Comparison of ENCODE assay signal across 17 mouse cellular contexts in the genomic region with DNA sequence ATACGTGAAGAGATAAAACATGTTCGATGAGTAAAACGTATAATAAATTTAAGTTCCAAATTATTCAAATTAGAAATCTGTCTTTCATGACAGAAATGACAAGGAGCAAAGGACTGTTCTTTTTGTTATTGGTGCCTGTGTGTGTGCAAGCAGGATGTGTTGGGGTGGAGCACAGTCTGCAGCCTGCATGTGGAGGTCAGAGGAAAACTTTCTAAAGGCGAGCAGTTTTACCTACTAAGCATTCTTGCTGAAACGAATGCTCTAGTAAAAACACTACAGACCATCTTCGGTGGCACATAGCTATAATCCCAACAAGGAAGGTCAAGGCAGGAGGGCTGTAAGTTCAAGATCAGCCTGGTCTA.
DNase-seq lines count a peak whose midpoint lies in the region; ATAC-seq lines count a peak whose summit lies in the region.
"Had no signal": no experiment of that assay in that cellular context is flagged by ENCODE, and none has a peak within 500 bp of the region (broad histone marks: within the 10 kb centered on the region; RNA-seq: fewer than 3 reads in every experiment).

No protein-coding gene starts in this region.

- H3K36me3 ChIP-seq in heart, embryonic 15.5 days: peaks cover 5% of the 10 kb centered on the region; the same call in 1 of the 2 replicates
- peaks cover 5% of the 10 kb centered on the region; the same call in 1 of the 2 replicates for H3K36me3 ChIP-seq in limb, embryonic 12.5 days
- peaks cover 10% of the 10 kb centered on the region for H3K36me3 ChIP-seq in limb, embryonic 10.5 days
- H3K36me3 ChIP-seq in embryonic facial prominence, embryonic 10.5 days (replicated peaks): peaks cover 10% of the 10 kb centered on the region
- H3K36me3 ChIP-seq in embryonic facial prominence, embryonic 15.5 days: no peaks in the 10 kb centered on the region
- H3K36me3 ChIP-seq: neural tube, embryonic 12.5 days had no signal

- H3K9me3 ChIP-seq in heart, embryonic 15.5 days (replicated peaks): no peaks in the 10 kb centered on the region
- 0 out of 2 replicates have a peak, but pooled peaks cover 3% of the 10 kb centered on the region for H3K9me3 ChIP-seq in limb, embryonic 12.5 days
- no peaks in the 10 kb centered on the region for H3K9me3 ChIP-seq in limb, embryonic 10.5 days (replicated peaks)
- no peaks in the 10 kb centered on the region for H3K9me3 ChIP-seq in embryonic facial prominence, embryonic 10.5 days
- H3K9me3 ChIP-seq in embryonic facial prominence, embryonic 15.5 days (replicated peaks): no peaks in the 10 kb centered on the region
- H3K9me3 ChIP-seq: liver, embryonic 13.5 days; neural tube, embryonic 12.5 days had no signal

- 0 out of 2 replicates have a peak overlapping the region, but pooled peaks have one; percentile 13 for H3K4me2 ChIP-seq in heart, embryonic 15.5 days
- H3K4me2 ChIP-seq in limb, embryonic 12.5 days: no peak overlapping the region
- H3K4me2 ChIP-seq in embryonic facial prominence, embryonic 15.5 days (replicated peaks): no peak overlapping the region
- H3K4me2 ChIP-seq: neural tube, embryonic 12.5 days had no signal

- H3K9ac ChIP-seq in heart, embryonic 15.5 days: no peak overlapping the region
- H3K9ac ChIP-seq in limb, embryonic 12.5 days (replicated peaks): no peak overlapping the region
- H3K9ac ChIP-seq in embryonic facial prominence, embryonic 15.5 days: no peak overlapping the region
- H3K9ac ChIP-seq: liver, embryonic 13.5 days; neural tube, embryonic 12.5 days had no signal

- no peak overlapping the region for H3K4me3 ChIP-seq in heart, embryonic 15.5 days
- H3K4me3 ChIP-seq in limb, embryonic 12.5 days (replicated peaks): no peak overlapping the region
- no peak overlapping the region for H3K4me3 ChIP-seq in limb, embryonic 10.5 days
- no peak overlapping the region for H3K4me3 ChIP-seq in embryonic facial prominence, embryonic 10.5 days
- H3K4me3 ChIP-seq in embryonic facial prominence, embryonic 15.5 days (replicated peaks): no peak overlapping the region
- H3K4me3 ChIP-seq: liver, embryonic 13.5 days; megakaryocyte, embryonic 14.5 days; neural tube, embryonic 12.5 days had no signal

- DNase-seq in heart, postnatal 36 days: no peak
- DNase-seq in limb, embryonic 10.5 days (ENCODE audit: low spot score): no peak
- DNase-seq in embryonic facial prominence, embryonic 10.5 days (ENCODE audit: low spot score): no peak
- no peak for DNase-seq in retina, postnatal 1 day
- DNase-seq: adrenal gland, adult 2 months; cerebellum, adult 18-20 months; liver, embryonic 13.5 days; right cerebral cortex, postnatal 25 days; thymus, postnatal 36 days had no signal

- intact Hi-C loops in heart, postnatal 36 days (cut with DNase I): no loop called here

- no peaks in the 10 kb centered on the region for H3K27me3 ChIP-seq in heart, embryonic 15.5 days
- no peaks in the 10 kb centered on the region for H3K27me3 ChIP-seq in limb, embryonic 12.5 days
- no peaks in the 10 kb centered on the region for H3K27me3 ChIP-seq in limb, embryonic 10.5 days (ENCODE audit: low read depth, poor library complexity, severe bottlenecking)
- no peaks in the 10 kb centered on the region for H3K27me3 ChIP-seq in embryonic facial prominence, embryonic 10.5 days (replicated peaks; ENCODE audit: low read depth, poor library complexity, severe bottlenecking)
- no peaks in the 10 kb centered on the region for H3K27me3 ChIP-seq in embryonic facial prominence, embryonic 15.5 days
- H3K27me3 ChIP-seq: liver, embryonic 13.5 days; neural tube, embryonic 12.5 days had no signal

- WGBS in heart, embryonic 15.5 days: 32% methylated on average over 6 of the region's 6 CpGs
- WGBS in limb, embryonic 12.5 days: 55% methylated on average over 6 of the region's 6 CpGs
- 68% methylated on average over 6 of the region's 6 CpGs for WGBS in limb, embryonic 10.5 days
- WGBS in embryonic facial prominence, embryonic 10.5 days: 69% methylated on average over 6 of the region's 6 CpGs
- WGBS in embryonic facial prominence, embryonic 15.5 days: 53% methylated on average over 6 of the region's 6 CpGs

- ATAC-seq in heart, embryonic 15.5 days (replicated peaks; ENCODE audit: insufficient number of reproducible peaks, insufficient read depth, low FRiP score, low read depth): peak; percentile 67; the same call in 1 of the 2 replicates
- no peak for ATAC-seq in limb, embryonic 12.5 days (ENCODE audit: insufficient number of reproducible peaks, insufficient read depth, low FRiP score, low TSS enrichment, low read depth)
- ATAC-seq in embryonic facial prominence, embryonic 15.5 days (ENCODE audit: insufficient number of reproducible peaks, low FRiP score, low TSS enrichment, low read depth): no peak
- ATAC-seq: CD4-positive, CD25-positive, alpha-beta regulatory T cell, adult 4 months; forebrain, embryonic 14.5 days; inflammation-experienced regulatory T-cells, adult 6 months had no signal

- peaks cover 51% of the 10 kb centered on the region for H3K4me1 ChIP-seq in heart, embryonic 15.5 days (replicated peaks)
- H3K4me1 ChIP-seq in limb, embryonic 12.5 days (replicated peaks): peaks cover 51% of the 10 kb centered on the region
- peaks cover 45% of the 10 kb centered on the region for H3K4me1 ChIP-seq in limb, embryonic 10.5 days
- peaks cover 44% of the 10 kb centered on the region for H3K4me1 ChIP-seq in embryonic facial prominence, embryonic 10.5 days
- peaks cover 40% of the 10 kb centered on the region for H3K4me1 ChIP-seq in embryonic facial prominence, embryonic 15.5 days

- peak overlapping the region; percentile 65 for H3K27ac ChIP-seq in heart, embryonic 15.5 days
- H3K27ac ChIP-seq in limb, embryonic 12.5 days: peak overlapping the region; percentile 41; the same call in 1 of the 2 replicates
- no peak overlapping the region; the same call in 1 of the 2 replicates for H3K27ac ChIP-seq in limb, embryonic 10.5 days
- H3K27ac ChIP-seq in embryonic facial prominence, embryonic 10.5 days (replicated peaks): peak overlapping the region; percentile 26; the same call in 1 of the 2 replicates
- H3K27ac ChIP-seq in embryonic facial prominence, embryonic 15.5 days (replicated peaks): 0 out of 2 replicates have a peak overlapping the region, but pooled peaks have one; percentile 17
- H3K27ac ChIP-seq: neural tube, embryonic 12.5 days had no signal
